Mouse (Mus musculus): ENCODE results near the gene Sppl3. TPM values are rescaled to one million over a fixed set of nuclear protein-coding genes. Genes with fewer than 3 reads are reported as not detected.

Sppl3 gene
- polyA plus RNA-seq, 1 experiment: 93.9 TPM

DNA sequence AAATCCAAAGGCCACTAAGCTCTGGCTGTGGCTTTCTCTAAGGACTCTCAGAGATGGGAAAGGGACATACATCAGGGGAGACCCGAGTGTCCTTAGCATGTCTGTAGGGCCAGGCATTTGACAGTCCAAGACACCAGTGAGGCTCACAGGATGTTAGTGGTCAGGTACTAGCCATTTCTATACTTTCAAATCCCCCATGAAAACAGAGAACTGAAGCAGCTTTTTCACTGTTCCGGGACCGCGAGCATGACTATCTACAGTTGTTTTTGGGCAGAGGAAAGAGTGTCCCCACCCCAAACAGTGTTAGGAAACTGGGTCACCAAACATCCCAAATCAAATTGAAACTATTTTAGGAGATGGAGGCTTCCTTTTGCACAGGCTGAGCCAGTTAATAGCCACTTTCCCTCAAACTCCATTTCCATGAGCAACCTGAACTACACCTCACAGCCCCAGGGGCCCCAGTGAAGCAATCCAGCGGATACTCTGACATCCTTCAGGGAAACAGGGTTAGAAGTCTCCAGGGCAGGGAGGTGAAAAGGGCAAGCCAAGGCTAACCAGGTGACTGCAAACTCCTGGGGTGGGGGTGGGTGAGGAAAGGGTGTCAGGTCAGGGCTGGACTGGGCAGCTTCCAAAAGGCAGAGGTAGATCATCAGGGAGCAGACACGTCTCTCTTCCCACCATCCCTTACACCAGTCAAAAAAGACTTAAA lies 122.6 kb downstream of the Sppl3 start:
- H3K4me3 ChIP-seq (ENCODE audit: control insufficient read depth, low read depth, low read length): peak overlapping the region; percentile 99
- H3K4me1 ChIP-seq (ENCODE audit: control insufficient read depth, insufficient read depth, low read length): peaks cover 6% of the 10 kb centered on the region
- no peaks in the 10 kb centered on the region; the same call in 1 of the 2 replicates for H3K36me3 ChIP-seq (ENCODE audit: control insufficient read depth, insufficient read depth, low read length)
- H3K27me3 ChIP-seq (ENCODE audit: control insufficient read depth, insufficient read depth, low read length): no peaks in the 10 kb centered on the region
- TF ChIP-seq CTCF (IDR thresholded peaks at IDR 0.05; ENCODE audit: control insufficient read depth, insufficient read depth, insufficient replicate concordance, low read depth, low read length): no peak
- no peak for TF ChIP-seq POLR2A (IDR thresholded peaks at IDR 0.05; ENCODE audit: control insufficient read depth, low read depth, low read length)
- no peak overlapping the region for H3K27ac ChIP-seq (ENCODE audit: control insufficient read depth, insufficient read depth, low read depth, low read length)

DNA sequence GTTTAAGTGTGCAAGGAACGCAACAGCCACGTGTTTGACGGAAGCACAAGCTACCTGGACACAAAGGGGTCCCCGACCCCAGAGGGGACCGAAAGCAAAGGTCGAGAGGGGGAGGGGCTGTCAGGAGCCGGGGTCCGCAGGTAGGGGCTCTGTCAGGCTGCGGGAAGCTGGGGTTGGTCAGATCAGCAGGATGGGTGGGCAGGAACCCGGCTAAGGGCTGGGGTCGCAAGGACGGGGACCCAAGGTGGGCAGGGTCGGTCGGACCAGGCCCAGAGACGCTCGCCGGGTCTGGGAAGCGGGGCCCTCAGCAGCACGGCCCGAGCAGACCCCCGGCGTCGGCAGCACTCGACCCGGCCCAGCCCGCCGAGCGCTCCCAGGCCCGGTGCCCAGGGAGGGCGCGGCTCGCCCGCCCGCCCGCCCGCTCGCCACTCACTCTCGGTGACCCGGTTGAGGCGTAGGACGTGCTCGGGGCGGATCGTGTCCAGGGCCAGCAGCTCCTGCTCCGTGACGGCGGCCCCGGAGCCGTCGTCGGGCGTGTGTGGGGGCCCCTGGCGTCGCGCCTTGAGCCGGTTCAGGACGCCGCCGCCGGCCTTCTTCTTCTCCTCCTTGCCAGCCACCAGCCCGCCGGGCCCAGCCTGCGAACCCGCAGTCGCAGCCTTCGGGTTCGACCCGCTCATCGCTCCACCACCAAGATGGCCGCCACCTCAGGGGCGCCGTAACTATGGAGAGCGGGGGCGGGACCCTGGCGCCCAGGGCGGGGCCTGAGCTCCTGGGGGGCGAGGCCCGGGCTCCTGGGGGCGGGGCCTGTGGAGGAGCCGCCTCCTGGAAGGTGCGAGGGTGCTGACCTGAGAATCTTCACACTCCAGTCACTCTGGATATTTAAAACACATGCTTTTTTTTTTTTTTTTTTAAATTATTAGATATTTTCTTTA lies 123.6 kb downstream of the Sppl3 start, which contains the start of gene Unc119b:
TSS of gene Unc119b (minus strand) at position 742 of the 932 bp plus-strand sequence.
- no peaks in the 10 kb centered on the region for H3K27me3 ChIP-seq (ENCODE audit: control insufficient read depth, insufficient read depth, low read length)
- peak within 1 kb of the TSS; percentile 92 for H3K27ac ChIP-seq (ENCODE audit: control insufficient read depth, insufficient read depth, low read depth, low read length)
- TF ChIP-seq POLR2A (IDR thresholded peaks at IDR 0.05; ENCODE audit: control insufficient read depth, low read depth, low read length) (peak; percentile 72), CTCF (IDR thresholded peaks at IDR 0.05; ENCODE audit: control insufficient read depth, insufficient read depth, insufficient replicate concordance, low read depth, low read length) (no peak)
- peak within 1 kb of the TSS; percentile 99 for H3K4me3 ChIP-seq (ENCODE audit: control insufficient read depth, low read depth, low read length)
- H3K36me3 ChIP-seq (ENCODE audit: control insufficient read depth, insufficient read depth, low read length): no peaks in the 10 kb centered on the region; the same call in 1 of the 2 replicates
- peaks cover 6% of the 10 kb centered on the region for H3K4me1 ChIP-seq (ENCODE audit: control insufficient read depth, insufficient read depth, low read length)

DNA sequence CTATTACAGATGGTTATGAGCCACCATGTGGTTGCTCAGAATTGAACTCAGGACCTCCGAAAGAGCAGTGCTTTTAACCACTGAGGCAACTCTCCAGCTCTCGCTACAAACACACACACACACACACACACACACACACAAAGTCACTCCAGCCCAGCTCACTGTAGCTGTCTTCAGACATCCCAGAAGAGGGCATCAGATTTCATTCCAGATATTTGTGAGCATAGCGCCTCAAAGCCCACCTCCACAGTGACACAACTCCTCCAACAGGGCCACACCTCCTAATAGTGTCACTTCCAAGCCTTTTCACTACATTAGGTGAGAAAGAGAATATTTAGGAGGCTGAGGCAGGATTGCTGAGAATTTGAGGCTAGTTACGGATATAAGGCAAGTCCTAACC lies 128.2 kb downstream of the Sppl3 start:
- TF ChIP-seq CTCF (IDR thresholded peaks at IDR 0.05; ENCODE audit: control insufficient read depth, insufficient read depth, insufficient replicate concordance, low read depth, low read length) (no peak), POLR2A (IDR thresholded peaks at IDR 0.05; ENCODE audit: control insufficient read depth, low read depth, low read length) (no peak)
- Histone ChIP-seq H3K27ac (ENCODE audit: control insufficient read depth, insufficient read depth, low read depth, low read length) (no peak overlapping the region), H3K4me3 (ENCODE audit: control insufficient read depth, low read depth, low read length) (no peak overlapping the region), H3K4me1 (ENCODE audit: control insufficient read depth, insufficient read depth, low read length) (peaks cover under 1% of the 10 kb centered on the region; the same call in 1 of the 2 replicates), H3K27me3 (ENCODE audit: control insufficient read depth, insufficient read depth, low read length) (no peaks in the 10 kb centered on the region), H3K36me3 (ENCODE audit: control insufficient read depth, insufficient read depth, low read length) (no peaks in the 10 kb centered on the region)

DNA sequence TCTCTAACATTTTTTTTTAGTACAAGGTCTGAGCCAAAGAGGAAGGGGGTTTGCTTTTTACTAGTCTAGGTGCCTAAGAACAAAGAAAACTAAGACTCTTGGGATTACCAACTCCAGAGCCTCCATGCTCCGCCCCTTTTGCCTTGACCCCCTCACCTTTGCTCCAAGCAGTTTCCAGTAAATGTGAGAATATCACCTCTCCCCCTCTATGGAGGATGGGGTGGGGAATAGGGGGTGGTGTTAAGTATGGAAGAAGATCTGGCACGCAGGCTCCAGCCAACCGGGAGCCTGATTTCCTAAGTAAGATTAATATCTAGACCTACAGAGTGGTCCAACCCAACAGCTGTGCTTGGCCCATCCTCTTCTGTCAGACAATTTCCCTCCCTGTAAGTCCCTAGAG lies 129.8 kb downstream of the Sppl3 start:
- no peak overlapping the region for H3K4me3 ChIP-seq (ENCODE audit: control insufficient read depth, low read depth, low read length)
- no peaks in the 10 kb centered on the region for H3K4me1 ChIP-seq (ENCODE audit: control insufficient read depth, insufficient read depth, low read length)
- TF ChIP-seq CTCF (IDR thresholded peaks at IDR 0.05; ENCODE audit: control insufficient read depth, insufficient read depth, insufficient replicate concordance, low read depth, low read length) (no peak), POLR2A (IDR thresholded peaks at IDR 0.05; ENCODE audit: control insufficient read depth, low read depth, low read length) (no peak)
- H3K27ac ChIP-seq (ENCODE audit: control insufficient read depth, insufficient read depth, low read depth, low read length): no peak overlapping the region
- no peaks in the 10 kb centered on the region for H3K27me3 ChIP-seq (ENCODE audit: control insufficient read depth, insufficient read depth, low read length)
- no peaks in the 10 kb centered on the region for H3K36me3 ChIP-seq (ENCODE audit: control insufficient read depth, insufficient read depth, low read length)

DNA sequence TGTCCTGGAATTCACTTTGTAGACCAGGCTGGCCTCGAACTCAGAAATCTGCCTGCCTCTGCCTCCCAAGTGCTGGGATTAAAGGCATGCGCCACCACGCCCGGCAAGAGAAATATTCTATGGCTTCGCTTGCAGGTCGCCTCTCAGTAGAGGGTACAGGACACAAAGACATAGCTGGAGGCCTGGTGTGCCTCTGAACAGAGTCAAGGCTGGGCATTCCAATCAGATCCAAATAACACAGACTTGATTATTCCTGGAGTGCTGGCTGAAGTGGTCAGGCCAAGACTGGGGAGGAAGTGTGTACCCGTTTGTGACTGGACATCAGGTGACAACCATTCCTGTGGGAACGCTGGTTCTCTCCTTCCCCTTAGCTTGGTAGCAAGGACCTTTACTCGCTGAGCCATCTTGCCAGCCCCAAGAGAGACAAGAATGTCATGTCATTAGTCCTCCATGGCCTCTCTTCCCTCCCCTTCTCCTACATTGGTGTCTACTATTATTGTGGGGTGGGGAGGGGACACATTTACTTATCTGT lies 131.3 kb downstream of the Sppl3 start:
- H3K27ac ChIP-seq (ENCODE audit: control insufficient read depth, insufficient read depth, low read depth, low read length): no peak overlapping the region
- no peaks in the 10 kb centered on the region for H3K36me3 ChIP-seq (ENCODE audit: control insufficient read depth, insufficient read depth, low read length)
- no peaks in the 10 kb centered on the region for H3K4me1 ChIP-seq (ENCODE audit: control insufficient read depth, insufficient read depth, low read length)
- no peak for TF ChIP-seq CTCF (IDR thresholded peaks at IDR 0.05; ENCODE audit: control insufficient read depth, insufficient read depth, insufficient replicate concordance, low read depth, low read length)
- TF ChIP-seq POLR2A (IDR thresholded peaks at IDR 0.05; ENCODE audit: control insufficient read depth, low read depth, low read length): no peak
- no peaks in the 10 kb centered on the region for H3K27me3 ChIP-seq (ENCODE audit: control insufficient read depth, insufficient read depth, low read length)
- no peak overlapping the region for H3K4me3 ChIP-seq (ENCODE audit: control insufficient read depth, low read depth, low read length)

DNA sequence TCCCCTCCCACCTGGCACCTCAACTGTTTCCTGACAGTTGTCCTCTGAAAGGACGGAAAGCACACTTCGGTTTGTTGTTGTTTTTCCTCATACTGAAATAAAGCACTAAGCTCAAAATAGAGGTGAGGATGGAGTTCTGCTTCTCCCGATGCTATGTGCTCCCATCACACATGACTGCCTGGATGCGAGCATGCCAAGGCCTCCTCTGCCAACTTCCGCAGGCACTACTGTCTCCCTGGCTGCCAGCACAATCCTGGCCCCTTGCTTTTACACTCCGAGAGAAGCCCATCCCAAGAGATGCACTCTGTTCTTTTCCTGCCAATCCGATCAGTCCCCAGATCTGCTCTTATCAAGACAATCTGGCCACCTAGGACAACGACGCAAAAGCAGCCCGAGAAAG lies 132.6 kb downstream of the Sppl3 start:
- no peak overlapping the region for H3K27ac ChIP-seq (ENCODE audit: control insufficient read depth, insufficient read depth, low read depth, low read length)
- H3K36me3 ChIP-seq (ENCODE audit: control insufficient read depth, insufficient read depth, low read length): no peaks in the 10 kb centered on the region; the same call in none of the 2 replicates
- TF ChIP-seq POLR2A (IDR thresholded peaks at IDR 0.05; ENCODE audit: control insufficient read depth, low read depth, low read length) (no peak), CTCF (IDR thresholded peaks at IDR 0.05; ENCODE audit: control insufficient read depth, insufficient read depth, insufficient replicate concordance, low read depth, low read length) (no peak)
- H3K27me3 ChIP-seq (ENCODE audit: control insufficient read depth, insufficient read depth, low read length): no peaks in the 10 kb centered on the region
- H3K4me1 ChIP-seq (ENCODE audit: control insufficient read depth, insufficient read depth, low read length): no peaks in the 10 kb centered on the region
- no peak overlapping the region for H3K4me3 ChIP-seq (ENCODE audit: control insufficient read depth, low read depth, low read length)

DNA sequence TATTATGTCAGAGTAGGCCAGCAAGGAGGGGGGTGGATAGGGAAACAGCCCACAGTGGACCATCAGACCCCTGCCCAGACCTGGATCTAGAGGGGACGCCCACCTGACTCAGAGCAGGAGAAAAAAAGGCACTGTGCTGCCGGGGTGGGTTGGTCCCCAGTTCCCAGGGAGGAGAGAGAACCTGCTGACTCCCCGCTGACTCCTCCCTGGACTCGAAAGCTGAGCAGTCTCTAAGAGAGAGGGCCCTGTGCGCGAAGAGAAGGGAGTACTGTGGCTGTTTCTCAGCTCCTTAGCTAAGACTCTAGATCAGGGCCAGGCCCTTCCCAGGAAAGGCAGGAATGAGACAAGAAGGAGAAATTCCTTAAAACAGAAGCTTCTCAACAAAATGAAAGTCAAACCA lies 133.5 kb downstream of the Sppl3 start:
- TF ChIP-seq CTCF (IDR thresholded peaks at IDR 0.05; ENCODE audit: control insufficient read depth, insufficient read depth, insufficient replicate concordance, low read depth, low read length) (no peak), POLR2A (IDR thresholded peaks at IDR 0.05; ENCODE audit: control insufficient read depth, low read depth, low read length) (no peak)
- H3K27ac ChIP-seq (ENCODE audit: control insufficient read depth, insufficient read depth, low read depth, low read length): no peak overlapping the region
- H3K36me3 ChIP-seq (ENCODE audit: control insufficient read depth, insufficient read depth, low read length): no peaks in the 10 kb centered on the region; the same call in none of the 2 replicates
- H3K4me1 ChIP-seq (ENCODE audit: control insufficient read depth, insufficient read depth, low read length): no peaks in the 10 kb centered on the region
- H3K27me3 ChIP-seq (ENCODE audit: control insufficient read depth, insufficient read depth, low read length): no peaks in the 10 kb centered on the region
- H3K4me3 ChIP-seq (ENCODE audit: control insufficient read depth, low read depth, low read length): no peak overlapping the region
